Mouse (Mus musculus): Measurements from ENCODE around the gene Sox9. TPM values are rescaled to one million over a fixed set of nuclear protein-coding genes. Genes with fewer than 3 reads are reported as not detected.
A peak's percentile ranks its signal among the peaks of the same experiment; 100 is the strongest.

The Sox9 gene
- 27.7 TPM for polyA plus RNA-seq (2021)

GRCm38 (mm10) chr11:112781994-112782356 lies at the start of gene Sox9:
Gene Sox9, plus strand, starts transcription at chr11:112782224.
- CTCF ChIA-PET: interaction anchor here (1.5 to 5.8 kb wide), 3 partner anchors 227 to 1245 kb away, joined by 4 to 29 read pairs (median 5); no protein-coding TSS in a partner anchor
- DNase-seq (ENCODE audit: low read depth, low spot score): peak; percentile 85
- H3K27me3 ChIP-seq: no peaks in the 10 kb centered on the region
- POLR2A ChIA-PET: interaction anchor here (0.8 to 1.3 kb wide), 5 partner anchors 75 to 382 kb away, joined by 3 read pairs; no protein-coding TSS in a partner anchor
- ATAC-seq: peak; percentile 84
- no peak for TF ChIP-seq CTCF (IDR thresholded peaks at IDR 0.05)
- in situ Hi-C loops (cut with MboI; ENCODE audit: low pct_unique_long_range_greater_than_20kb): no loop called here

- ATAC-seq (no peak), DNase-seq (ENCODE audit: low read depth, low spot score) (no peak)
- TF ChIP-seq CTCF (IDR thresholded peaks at IDR 0.05): no peak
- H3K27me3 ChIP-seq: no peaks in the 10 kb centered on the region
- ChIA-PET POLR2A (no interaction called here), CTCF (no interaction called here)
- in situ Hi-C loops (cut with MboI; ENCODE audit: low pct_unique_long_range_greater_than_20kb): no loop called here
Observed at GRCm38 (mm10) chr11:112732401-112732800, 49.6 kb upstream of the Sox9 start.

- TF ChIP-seq CTCF (IDR thresholded peaks at IDR 0.05): no peak
- ChIA-PET POLR2A (no interaction called here), CTCF (no interaction called here)
- ATAC-seq: no peak
- in situ Hi-C loops (cut with MboI; ENCODE audit: low pct_unique_long_range_greater_than_20kb): no loop called here
- DNase-seq (ENCODE audit: low read depth, low spot score): no peak
- no peaks in the 10 kb centered on the region for H3K27me3 ChIP-seq
Observed at GRCm38 (mm10) chr11:112737071-112737470, 45.0 kb upstream of the Sox9 start.

GRCm38 (mm10) chr11:112739681-112740080 lies 42.3 kb upstream of the Sox9 start:
- no peaks in the 10 kb centered on the region for H3K27me3 ChIP-seq
- in situ Hi-C loops (cut with MboI; ENCODE audit: low pct_unique_long_range_greater_than_20kb): no loop called here
- no peak for TF ChIP-seq CTCF (IDR thresholded peaks at IDR 0.05)
- DNase-seq (ENCODE audit: low read depth, low spot score): no peak
- POLR2A ChIA-PET: no interaction called here
- no peak for ATAC-seq
- CTCF ChIA-PET: no interaction called here

- ATAC-seq (no peak), DNase-seq (ENCODE audit: low read depth, low spot score) (no peak)
- in situ Hi-C loops (cut with MboI; ENCODE audit: low pct_unique_long_range_greater_than_20kb): no loop called here
- H3K27me3 ChIP-seq: peaks cover 4% of the 10 kb centered on the region
- no peak for TF ChIP-seq CTCF (IDR thresholded peaks at IDR 0.05)
- ChIA-PET CTCF (no interaction called here), POLR2A (no interaction called here)
Observed at GRCm38 (mm10) chr11:112756516-112756915, 25.5 kb upstream of the Sox9 start.

GRCm38 (mm10) chr11:112758056-112758455 lies 24.0 kb upstream of the Sox9 start:
- DNase-seq (ENCODE audit: low read depth, low spot score): no peak
- CTCF ChIA-PET: no interaction called here

GRCm38 (mm10) chr11:112766956-112767355 lies 15.1 kb upstream of the Sox9 start:
- ATAC-seq (no peak), DNase-seq (ENCODE audit: low read depth, low spot score) (no peak)
- in situ Hi-C loops (cut with MboI; ENCODE audit: low pct_unique_long_range_greater_than_20kb): no loop called here
- ChIA-PET CTCF (interaction anchor here (2.5 kb wide), 1 partner anchor 11 kb away, joined by 7 read pairs; no protein-coding TSS in a partner anchor), POLR2A (no interaction called here)
- no peaks in the 10 kb centered on the region for H3K27me3 ChIP-seq
- TF ChIP-seq CTCF (IDR thresholded peaks at IDR 0.05): no peak

More at GRCm38 (mm10) chr11:112758056-112758455, 24.0 kb upstream of the Sox9 start:
- POLR2A ChIA-PET: no interaction called here
- peaks cover 4% of the 10 kb centered on the region for H3K27me3 ChIP-seq
- in situ Hi-C loops (cut with MboI; ENCODE audit: low pct_unique_long_range_greater_than_20kb): no loop called here
- TF ChIP-seq CTCF (IDR thresholded peaks at IDR 0.05): no peak
- ATAC-seq: no peak

GRCm38 (mm10) chr11:112767531-112768041 lies 14.4 kb upstream of the Sox9 start:
- CTCF ChIA-PET: interaction anchor here (2.5 kb wide), 1 partner anchor 10 kb away, joined by 7 read pairs; no protein-coding TSS in a partner anchor
- in situ Hi-C loops (cut with MboI; ENCODE audit: low pct_unique_long_range_greater_than_20kb): no loop called here
- no peak for TF ChIP-seq CTCF (IDR thresholded peaks at IDR 0.05)
- H3K27me3 ChIP-seq: no peaks in the 10 kb centered on the region
- POLR2A ChIA-PET: no interaction called here
- no peak for ATAC-seq
- no peak for DNase-seq (ENCODE audit: low read depth, low spot score)

GRCm38 (mm10) chr11:112772791-112773355 lies 9.2 kb upstream of the Sox9 start:
- ChIA-PET POLR2A (no interaction called here), CTCF (no interaction called here)
- TF ChIP-seq CTCF (IDR thresholded peaks at IDR 0.05): no peak
- H3K27me3 ChIP-seq: no peaks in the 10 kb centered on the region
- in situ Hi-C loops (cut with MboI; ENCODE audit: low pct_unique_long_range_greater_than_20kb): loop anchor here (10.0 kb wide), 2 partner anchors 558 to 1118 kb away; no protein-coding TSS in a partner anchor
- DNase-seq (ENCODE audit: low read depth, low spot score): no peak
- no peak for ATAC-seq

GRCm38 (mm10) chr11:112779762-112780161 lies 2.3 kb upstream of the Sox9 start:
- TF ChIP-seq CTCF (IDR thresholded peaks at IDR 0.05): no peak
- DNase-seq (ENCODE audit: low read depth, low spot score) (no peak), ATAC-seq (no peak)
- in situ Hi-C loops (cut with MboI; ENCODE audit: low pct_unique_long_range_greater_than_20kb): loop anchor here (5.0 to 10.0 kb wide), 3 partner anchors 565 to 1242 kb away; no protein-coding TSS in a partner anchor
- no peaks in the 10 kb centered on the region for H3K27me3 ChIP-seq
- ChIA-PET CTCF (interaction anchor here (5.8 kb wide), 1 partner anchor 384 kb away, joined by 29 read pairs; no protein-coding TSS in a partner anchor), POLR2A (no interaction called here)

GRCm38 (mm10) chr11:112780394-112780920 lies 1.6 kb upstream of the Sox9 start:
- no peak for DNase-seq (ENCODE audit: low read depth, low spot score)
- H3K27me3 ChIP-seq: no peaks in the 10 kb centered on the region

More at GRCm38 (mm10) chr11:112780394-112780920, 1.6 kb upstream of the Sox9 start:
- no peak for TF ChIP-seq CTCF (IDR thresholded peaks at IDR 0.05)
- in situ Hi-C loops (cut with MboI; ENCODE audit: low pct_unique_long_range_greater_than_20kb): no loop called here
- POLR2A ChIA-PET: interaction anchor here (0.7 kb wide), 1 partner anchor 566 kb away, joined by 3 read pairs; no protein-coding TSS in a partner anchor
- CTCF ChIA-PET: interaction anchor here (1.4 to 5.8 kb wide), 2 partner anchors 384 to 1243 kb away, joined by 4 to 29 read pairs; no protein-coding TSS in a partner anchor
- no peak for ATAC-seq

All from Patski (cell line).